Mouse (Mus musculus) embryonic facial prominence, embryonic 11.5 days (tissue): ENCODE measurements around the gene Ccnd1. TPM values are rescaled to one million over a fixed set of nuclear protein-coding genes. Genes with fewer than 3 reads are reported as not detected.
"Not testable (repeated sequence)": the region's sequence is repeated elsewhere in the genome, so short reads cannot be mapped to it uniquely, and the experiment has no call there.

Experiments used
- ATAC-seq: fragments of 200-750 bp; cut with Nextera tagmentation; replicated peaks from 2 replicates; pipeline ENCODE4 v1.8.0; 2017; ENCODE audit warnings: low read depth; ENCODE audit not compliant: insufficient number of reproducible peaks, low FRiP score, low TSS enrichment
- DNase-seq: peaks from one replicate; pipeline ENCODE4 v3.0.0-alpha.2; 2015; ENCODE audit warnings: low spot score
- H3K27ac ChIP-seq: fragments of 300-500 bp; sonication (generic); replicated peaks from 2 replicates; pipeline ENCODE4 v1.5.1; 2014; ENCODE audit warnings: mild to moderate bottlenecking, low read depth, low read length, control low read depth
- H3K27me3 ChIP-seq: fragments of 300-500 bp; sonication (generic); 2 replicates; pipeline ENCODE4 v1.6.1; 2014; ENCODE audit warnings: mild to moderate bottlenecking, low read length, moderate library complexity, mixed read lengths; ENCODE audit not compliant: control insufficient read depth, insufficient read depth
- H3K36me3 ChIP-seq: fragments of 300-500 bp; sonication (generic); replicated peaks from 2 replicates; pipeline ENCODE4 v1.6.1; 2014; ENCODE audit warnings: low read depth, mild to moderate bottlenecking, low read length, moderate library complexity, mixed read lengths; ENCODE audit not compliant: control insufficient read depth, insufficient read depth
- H3K4me1 ChIP-seq: fragments of 300-500 bp; sonication (generic); 2 replicates; pipeline ENCODE4 v1.6.1; 2014; ENCODE audit warnings: low read length, mixed read lengths; ENCODE audit not compliant: control insufficient read depth, insufficient read depth
- H3K4me2 ChIP-seq: fragments of 300-500 bp; sonication (generic); 2 replicates; pipeline ENCODE4 v1.6.1; 2014; ENCODE audit warnings: low read depth, mild to moderate bottlenecking, control low read depth, low read length, moderate library complexity
- H3K4me3 ChIP-seq: fragments of 300-500 bp; sonication (generic); 2 replicates; pipeline ENCODE4 v1.5.1; 2014; ENCODE audit warnings: low read depth, low read length, control low read depth
- H3K9ac ChIP-seq: fragments of 300-500 bp; sonication (generic); replicated peaks from 2 replicates; pipeline ENCODE4 v1.6.1; 2014; ENCODE audit warnings: mild to moderate bottlenecking, control low read depth, low read length
- H3K9me3 ChIP-seq: fragments of 300-500 bp; sonication (generic); replicated peaks from 2 replicates; pipeline ENCODE4 v1.6.1; 2016; ENCODE audit warnings: mild to moderate bottlenecking, low read length, inconsistent platforms, mixed read lengths; ENCODE audit not compliant: control insufficient read depth
- WGBS: fragments of 180-500 bp; shearing (Covaris S2); extraction: QIAGEN DNeasy Blood & Tissue Kit; methylation state at CpG from one replicate; pipeline ENCODE4 v1.1.7; 2014; 5-methylcytosine and 5-hydroxymethylcytosine counted together
- polyA plus RNA-seq: library from polyadenylated mRNA; unstranded; fragments of >200 nt; fragmentation: Nextera tagmentation; extraction: Ambion mirVana; gene quantifications from 2 replicates; pipeline ENCODE4 v1.2.1, GENCODE M21; 2014

The Ccnd1 gene
- polyA plus RNA-seq, 1 experiment from 2014 or later: 223 TPM

GRCm38 (mm10) chr7:144895305-144896111 is 44.2 kb downstream of the Ccnd1 start:
- ATAC-seq (peak; percentile 72), DNase-seq (peak; percentile 89)
- WGBS: under 1% methylated on average over 37 of the region's 37 CpGs
- peak overlapping the region; percentile 19; the same call in 1 of the 2 replicates for H3K9ac ChIP-seq
- no peaks in the 10 kb centered on the region for H3K9me3 ChIP-seq
- no peaks in the 10 kb centered on the region for H3K36me3 ChIP-seq
- peak overlapping the region; percentile 74 for H3K4me2 ChIP-seq
- H3K27ac ChIP-seq: no peak overlapping the region
- H3K4me3 ChIP-seq: peak overlapping the region; percentile 29
- peaks cover 16% of the 10 kb centered on the region for H3K4me1 ChIP-seq
- peaks cover 42% of the 10 kb centered on the region for H3K27me3 ChIP-seq

GRCm38 (mm10) chr7:144894706-144895105 is 45.0 kb downstream of the Ccnd1 start:
- Histone ChIP-seq H3K4me2 (no peak overlapping the region), H3K27me3 (peaks cover 42% of the 10 kb centered on the region), H3K4me3 (no peak overlapping the region), H3K9ac (no peak overlapping the region), H3K4me1 (peaks cover 16% of the 10 kb centered on the region), H3K27ac (no peak overlapping the region), H3K9me3 (no peaks in the 10 kb centered on the region), H3K36me3 (no peaks in the 10 kb centered on the region)
- no peak for DNase-seq
- no peak for ATAC-seq
- WGBS: 2% methylated on average over 4 of the region's 4 CpGs

GRCm38 (mm10) chr7:144894191-144894590 is 45.5 kb downstream of the Ccnd1 start:
- Histone ChIP-seq H3K9me3 (no peaks in the 10 kb centered on the region), H3K27ac (no peak overlapping the region), H3K9ac (no peak overlapping the region; the same call in 1 of the 2 replicates), H3K27me3 (peaks cover 42% of the 10 kb centered on the region), H3K4me1 (peaks cover 16% of the 10 kb centered on the region), H3K36me3 (no peaks in the 10 kb centered on the region), H3K4me3 (no peak overlapping the region), H3K4me2 (no peak overlapping the region)
- no peak for ATAC-seq
- peak; percentile 73 for DNase-seq
- WGBS: 4% methylated on average over 5 of the region's 5 CpGs

- Histone ChIP-seq H3K27ac (no peak overlapping the region), H3K4me2 (no peak overlapping the region), H3K36me3 (no peaks in the 10 kb centered on the region), H3K9ac (no peak overlapping the region), H3K4me1 (peaks cover 16% of the 10 kb centered on the region), H3K9me3 (no peaks in the 10 kb centered on the region), H3K27me3 (peaks cover 29% of the 10 kb centered on the region), H3K4me3 (no peak overlapping the region)
- 48% methylated on average over 6 of the region's 6 CpGs for WGBS
- ATAC-seq (no peak), DNase-seq (no peak)
These were observed 47.4 kb downstream of the Ccnd1 start for GRCm38 (mm10) chr7:144892322-144892721.

- Histone ChIP-seq H3K9ac (no peak overlapping the region), H3K4me2 (no peak overlapping the region), H3K27me3 (peaks cover 24% of the 10 kb centered on the region), H3K4me1 (peaks cover 13% of the 10 kb centered on the region), H3K27ac (no peak overlapping the region), H3K4me3 (no peak overlapping the region), H3K9me3 (no peaks in the 10 kb centered on the region), H3K36me3 (no peaks in the 10 kb centered on the region)
- DNase-seq (no peak), ATAC-seq (no peak)
- 78% methylated on average over 2 of the region's 2 CpGs for WGBS
These were observed 47.9 kb downstream of the Ccnd1 start for GRCm38 (mm10) chr7:144891863-144892262.

GRCm38 (mm10) chr7:144890661-144891060 is 49.1 kb downstream of the Ccnd1 start:
- WGBS: 80% methylated on average over 1 of the region's 1 CpGs
- not testable (repeated sequence) for DNase-seq, H3K4me1 ChIP-seq, H3K4me3 ChIP-seq, H3K27ac ChIP-seq, H3K36me3 ChIP-seq, H3K4me2 ChIP-seq, H3K9me3 ChIP-seq, H3K9ac ChIP-seq, ATAC-seq
- H3K27me3 ChIP-seq: peaks cover 12% of the 10 kb centered on the region

- Histone ChIP-seq H3K4me3 (no peak overlapping the region), H3K4me2 (no peak overlapping the region), H3K9ac (no peak overlapping the region), H3K9me3 (no peaks in the 10 kb centered on the region), H3K4me1 (no peaks in the 10 kb centered on the region), H3K27me3 (no peaks in the 10 kb centered on the region), H3K27ac (no peak overlapping the region), H3K36me3 (no peaks in the 10 kb centered on the region)
- DNase-seq (no peak), ATAC-seq (no peak)
- 5% methylated on average over 18 of the region's 18 CpGs for WGBS
These were observed 51.0 kb downstream of the Ccnd1 start for GRCm38 (mm10) chr7:144888564-144889299.

- Histone ChIP-seq H3K4me3 (no peak overlapping the region), H3K36me3 (no peaks in the 10 kb centered on the region), H3K9ac (no peak overlapping the region), H3K9me3 (no peaks in the 10 kb centered on the region), H3K4me1 (no peaks in the 10 kb centered on the region), H3K27me3 (no peaks in the 10 kb centered on the region), H3K4me2 (no peak overlapping the region), H3K27ac (no peak overlapping the region)
- WGBS: 82% methylated on average over 2 of the region's 2 CpGs
- DNase-seq (no peak), ATAC-seq (no peak)
These were observed 52.1 kb downstream of the Ccnd1 start for GRCm38 (mm10) chr7:144887672-144888071.
